Mouse (Mus musculus): Measurements from ENCODE around the gene Plppr1.

DNA sequence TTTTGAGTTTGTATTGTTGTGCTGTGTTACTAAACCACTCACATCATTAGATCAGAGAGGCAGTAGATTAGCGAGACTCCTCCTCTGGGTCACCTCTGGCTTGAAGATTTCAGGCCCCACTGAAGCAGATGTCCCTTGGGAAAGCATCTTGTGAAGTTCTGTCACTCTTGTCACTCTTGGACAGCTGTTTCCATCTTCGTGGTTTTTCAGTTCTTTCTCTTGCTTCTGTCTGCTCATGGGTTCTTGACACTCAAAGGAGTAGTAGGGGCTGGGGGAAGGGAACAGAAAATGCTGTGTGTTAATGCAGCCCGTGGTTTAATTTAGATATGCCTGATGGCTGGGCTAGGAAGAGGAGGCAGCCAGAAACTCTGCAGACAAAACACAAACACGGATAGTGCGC is 108.0 kb downstream of the Plppr1 start:
- TF ChIP-seq POLR2A (IDR thresholded peaks at IDR 0.05; ENCODE audit: borderline replicate concordance, control insufficient read depth, low read depth, low read length) (no peak), CTCF (IDR thresholded peaks at IDR 0.05; ENCODE audit: control insufficient read depth, insufficient read depth, low read length) (no peak)

All from bone marrow, adult 2 months (tissue).